Mouse (Mus musculus) liver, embryonic 14.5 days (tissue): ENCODE measurements around the gene Slc25a21. TPM values are rescaled to one million over a fixed set of nuclear protein-coding genes. Genes with fewer than 3 reads are reported as not detected.

Source experiments
- ATAC-seq: fragments of 200-750 bp; cut with Nextera tagmentation; 2 replicates; pipeline ENCODE4 v1.8.0; 2017; ENCODE audit warnings: moderate number of reproducible peaks, mild to moderate bottlenecking, moderate library complexity; ENCODE audit not compliant: insufficient read depth
- DNase-seq, 3 experiments: peaks; one replicate each; pipeline ENCODE4 v3.0.0-alpha.2; 2012 to 2013; ENCODE audit warnings: low read depth in 3 of 3, low spot score in 3 of 3
- H3K27ac ChIP-seq: fragments of 300-500 bp; sonication (generic); 2 replicates; pipeline ENCODE4 v1.5.1; 2014; ENCODE audit warnings: moderate library complexity, mild to moderate bottlenecking, control low read depth, inconsistent platforms
- H3K27me3 ChIP-seq: fragments of 300-500 bp; sonication (generic); 2 replicates; pipeline ENCODE4 v1.6.1; 2014; ENCODE audit warnings: mild to moderate bottlenecking, low read length, moderate library complexity; ENCODE audit not compliant: control insufficient read depth, insufficient read depth
- H3K36me3 ChIP-seq: fragments of 300-500 bp; sonication (generic); replicated peaks from 2 replicates; pipeline ENCODE4 v1.6.1; 2014; ENCODE audit warnings: low read depth; ENCODE audit not compliant: control insufficient read depth, insufficient read depth
- H3K4me1 ChIP-seq, 2 experiments: fragments of 200-500 bp in 1 of 2; fragments of 300-500 bp in 1 of 2; sonication (generic) in 1 of 2; replicated peaks; 2 replicates each; pipeline ENCODE4 v1.6.1; 2012 to 2014; ENCODE audit warnings: antibody characterized with exemption in 1 of 2, inconsistent platforms in 1 of 2, low read length in 1 of 2; ENCODE audit not compliant: control insufficient read depth in 2 of 2, insufficient read depth in 2 of 2
- H3K4me2 ChIP-seq: fragments of 300-500 bp; sonication (generic); 2 replicates; pipeline ENCODE4 v1.6.1; 2014; ENCODE audit warnings: low read depth, mild to moderate bottlenecking, control low read depth, moderate library complexity
- H3K4me3 ChIP-seq, 2 experiments: fragments of 200-500 bp in 1 of 2; fragments of 300-500 bp in 1 of 2; sonication (generic) in 1 of 2; 2 replicates each; pipeline ENCODE4 v1.5.1; 2012 to 2014; ENCODE audit warnings: low read depth in 2 of 2, low read length in 2 of 2, mild to moderate bottlenecking in 2 of 2, control low read depth in 1 of 2, inconsistent platforms in 1 of 2, moderate library complexity in 1 of 2; ENCODE audit not compliant: insufficient read depth in 1 of 2
- H3K9ac ChIP-seq: fragments of 300-500 bp; sonication (generic); replicated peaks from 2 replicates; pipeline ENCODE4 v1.6.1; 2014; ENCODE audit warnings: mild to moderate bottlenecking, control low read depth, moderate library complexity
- H3K9me3 ChIP-seq: fragments of 300-500 bp; sonication (generic); 2 replicates; pipeline ENCODE4 v1.6.1; 2016; ENCODE audit warnings: low read length, mixed read lengths; ENCODE audit not compliant: control insufficient read depth
- CTCF ChIP-seq: IDR thresholded peaks from 2 replicates; pipeline ENCODE4 v1.5.1; 2016; ENCODE audit warnings: antibody characterized with exemption, low read depth, control low read depth
- EP300 ChIP-seq: IDR thresholded peaks from 2 replicates; pipeline ENCODE4 v1.6.1; 2016; ENCODE audit warnings: antibody characterized with exemption, low read depth
- WGBS: fragments of 180-500 bp; shearing (Covaris S2); extraction: QIAGEN DNeasy Blood & Tissue Kit; methylation state at CpG from one replicate; pipeline ENCODE4 v1.1.7; 2014; ENCODE audit not compliant: insufficient replicate concordance; 5-methylcytosine and 5-hydroxymethylcytosine counted together
- polyA plus RNA-seq, 2 experiments: library from polyadenylated mRNA; depleted of rRNA in 1 of 2; stranded (reverse) in 1 of 2; unstranded in 1 of 2; fragments of >200 nt; fragmentation: Nextera tagmentation in 1 of 2; extraction: Ambion mirVana in 1 of 2; gene quantifications; 2 replicates each; pipeline versions ENCODE4 v1.2.1 to v1.2.3; 2012 to 2014

Gene Slc25a21
- polyA plus RNA-seq, 2 experiments: 9.3 to 21.6 TPM

DNA sequence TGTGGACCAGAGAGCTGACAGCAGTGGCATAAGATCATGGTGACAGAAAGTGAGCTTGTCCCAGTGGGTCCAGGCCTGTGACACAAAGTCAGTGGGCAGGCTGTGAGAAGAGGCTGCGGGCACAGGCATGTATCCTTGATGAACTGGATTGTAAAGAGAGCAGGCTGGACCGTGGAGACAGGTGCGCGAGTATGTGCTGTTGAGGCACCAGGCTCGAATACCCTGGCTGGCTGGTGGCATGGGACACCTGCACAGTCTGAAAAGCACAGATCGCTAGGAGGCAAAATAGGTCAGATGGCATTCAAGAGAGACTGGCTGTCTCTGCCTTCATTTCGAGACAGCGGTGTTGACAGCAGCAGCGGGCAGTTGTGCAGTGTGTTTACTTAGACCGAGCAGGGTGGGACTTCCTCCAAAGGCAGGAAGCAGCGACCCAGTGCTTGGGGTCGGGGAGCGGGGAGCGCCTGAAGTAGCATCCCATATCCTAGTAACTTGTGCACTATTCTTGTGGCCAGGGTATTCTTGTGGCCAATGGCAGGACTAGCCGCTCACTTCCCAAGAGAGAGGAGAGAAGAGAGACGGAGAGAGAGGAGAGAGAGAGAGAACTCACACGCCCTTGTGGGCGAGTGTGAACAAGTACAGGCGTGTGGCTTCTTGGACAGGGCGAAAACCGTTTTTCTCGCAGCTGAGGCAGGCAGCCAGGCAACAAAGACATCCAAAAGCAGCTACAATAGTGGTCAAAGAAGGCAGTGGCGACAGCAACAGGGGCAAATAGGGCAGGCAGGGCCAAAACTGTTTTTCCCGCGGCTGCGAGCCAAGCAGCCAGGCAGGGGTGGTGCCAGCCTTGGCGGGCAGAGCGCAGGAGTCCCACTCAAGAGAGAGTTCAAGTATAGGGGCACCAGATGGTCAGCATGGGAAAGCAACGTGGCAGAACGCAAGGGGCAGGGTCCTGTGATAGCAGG lies 14.4 kb upstream of the Slc25a21 start:
- H3K36me3 ChIP-seq: no peaks in the 10 kb centered on the region
- peak overlapping the region; percentile 89 for H3K4me2 ChIP-seq
- DNase-seq: no peak
- TF ChIP-seq EP300 (no peak), CTCF (no peak)
- H3K27ac ChIP-seq: peak overlapping the region; percentile 31
- no peaks in the 10 kb centered on the region for H3K27me3 ChIP-seq
- 9% methylated on average over 30 of the region's 30 CpGs for WGBS
- H3K4me3 ChIP-seq: peak overlapping the region; percentile 69 to 89
- H3K9ac ChIP-seq: peak overlapping the region; percentile 85
- no peaks in the 10 kb centered on the region for H3K9me3 ChIP-seq
- H3K4me1 ChIP-seq: peaks cover 0 to 7% of the 10 kb centered on the region in 2 experiments; a peak in 3 of 4 replicates
- ATAC-seq: peak; percentile 82

- no peak for TF ChIP-seq EP300
- TF ChIP-seq CTCF: no peak
- no peak overlapping the region for H3K4me2 ChIP-seq
- no peak overlapping the region for H3K27ac ChIP-seq
- no peak overlapping the region for H3K9ac ChIP-seq
- DNase-seq (no peak), ATAC-seq (no peak)
- no peaks in the 10 kb centered on the region for H3K27me3 ChIP-seq
- H3K4me3 ChIP-seq: no peak overlapping the region
- 66% methylated on average over 4 of the region's 4 CpGs for WGBS
- H3K36me3 ChIP-seq: no peaks in the 10 kb centered on the region
- no peaks in the 10 kb centered on the region for H3K9me3 ChIP-seq
- H3K4me1 ChIP-seq: peaks cover 3 to 4% of the 10 kb centered on the region in 2 experiments; a peak in 1 of 4 replicates
Observed at GRCm38 (mm10) chr12:57204276-57204851, 7.1 kb upstream of the Slc25a21 start.

- WGBS: 80% methylated on average over 3 of the region's 3 CpGs
- DNase-seq: no peak
- no peak for TF ChIP-seq CTCF
- no peak for TF ChIP-seq EP300
- Histone ChIP-seq H3K4me2 (no peak overlapping the region), H3K4me3 (no peak overlapping the region), H3K27ac (no peak overlapping the region), H3K9ac (no peak overlapping the region), H3K4me1 (peaks cover 10 to 14% of the 10 kb centered on the region in 2 experiments), H3K9me3 (no peaks in the 10 kb centered on the region), H3K36me3 (no peaks in the 10 kb centered on the region), H3K27me3 (no peaks in the 10 kb centered on the region)
- no peak for ATAC-seq
Observed at GRCm38 (mm10) chr12:57201901-57202300, 4.6 kb upstream of the Slc25a21 start.

DNA sequence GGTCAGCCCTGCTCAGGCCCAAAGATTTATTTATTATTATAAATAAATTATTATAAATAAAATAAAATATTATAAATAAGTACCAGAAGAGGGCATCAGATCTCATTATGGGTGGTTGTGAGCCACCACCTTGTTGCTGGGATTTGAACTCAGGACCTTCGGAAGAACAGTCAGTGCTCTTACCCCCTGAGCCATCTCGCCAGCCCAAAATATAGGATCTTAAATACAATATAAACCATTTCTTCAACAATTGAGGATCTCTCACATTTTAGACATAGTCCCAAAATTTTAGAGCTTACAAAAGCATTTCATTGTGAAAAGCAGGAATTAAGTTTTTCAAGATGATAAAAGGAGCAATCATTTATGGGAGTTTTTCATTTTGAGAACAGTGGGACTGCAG lies 2.2 kb upstream of the Slc25a21 start:
- DNase-seq (no peak), ATAC-seq (no peak)
- H3K4me3 ChIP-seq: no peak overlapping the region
- no peaks in the 10 kb centered on the region for H3K27me3 ChIP-seq
- H3K36me3 ChIP-seq: no peaks in the 10 kb centered on the region
- H3K4me1 ChIP-seq: peaks cover 10 to 18% of the 10 kb centered on the region in 2 experiments
- no peak overlapping the region for H3K27ac ChIP-seq
- H3K9me3 ChIP-seq: no peaks in the 10 kb centered on the region
- H3K4me2 ChIP-seq: no peak overlapping the region
- no peak for TF ChIP-seq EP300
- TF ChIP-seq CTCF: no peak
- WGBS: 88% methylated on average over 2 of the region's 2 CpGs
- H3K9ac ChIP-seq: no peak overlapping the region

GRCm38 (mm10) chr12:57198269-57198668 lies 997 bp upstream of the Slc25a21 start:
- Histone ChIP-seq H3K9ac (peak overlapping the region; percentile 62), H3K27me3 (no peaks in the 10 kb centered on the region), H3K36me3 (no peaks in the 10 kb centered on the region), H3K4me2 (peak overlapping the region; percentile 98), H3K9me3 (no peaks in the 10 kb centered on the region), H3K4me1 (peaks cover 14 to 20% of the 10 kb centered on the region in 2 experiments), H3K27ac (peak overlapping the region; percentile 99), H3K4me3 (peak overlapping the region in 1 of 2 experiments; percentile 91; a peak in 2 of 4 replicates)
- TF ChIP-seq EP300 (no peak), CTCF (no peak)
- DNase-seq (no peak), ATAC-seq (no peak)
